Mouse (Mus musculus) mouse embryonic stem cell (cell line): ENCODE results near the gene Gm5244.

Source experiments
- in situ Hi-C, 2 experiments: fragments of 300-500 bp; cut with MboI; formaldehyde crosslinking; loops; 1 replicate in 1 of 2; 3 replicates in 1 of 2; pipeline ENCODE4 v1.14.3; 2019 to 2020; ENCODE audit warnings: low sequenced_read_pairs in 2 of 2, low pct_unique_long_range_greater_than_20kb in 1 of 2, mixed read lengths in 1 of 2; ENCODE audit not compliant: unreplicated experiment in 1 of 2

The Gm5244 gene

GRCm38 (mm10) chr19:12856983-12857382, 10.5 kb downstream of the Gm5244 start, which contains the start of gene Olfr1444:
Gene Olfr1444 (plus strand): TSS chr19:12857283.
- in situ Hi-C loops: no loop called here

- in situ Hi-C loops: no loop called here
Measured at GRCm38 (mm10) chr19:12883555-12883954, 37.1 kb downstream of the Gm5244 start, which contains the start of gene Olfr1445. Gene Olfr1445 (plus strand): TSS chr19:12883855.

- in situ Hi-C loops: no loop called here
Measured at GRCm38 (mm10) chr19:12893424-12893823, 46.9 kb downstream of the Gm5244 start, which contains the start of gene Olfr1446. Gene Olfr1446 (minus strand): TSS chr19:12893524.
